Mouse (Mus musculus) myocyte (in vitro differentiated cells): ENCODE data around the gene Larp1. TPM values are rescaled to one million over a fixed set of nuclear protein-coding genes. Genes with fewer than 3 reads are reported as not detected.

Source experiments
- H3K27me3 ChIP-seq: one replicate; pipeline ENCODE4 v1.6.1; 2011; ENCODE audit not compliant: control insufficient read depth, insufficient read depth, insufficient read length
- H3K36me3 ChIP-seq: one replicate; pipeline ENCODE4 v1.6.1; 2011; ENCODE audit not compliant: control insufficient read depth, insufficient read depth
- H3K4me2 ChIP-seq: one replicate; pipeline ENCODE4 v1.6.1; 2011; ENCODE audit warnings: low read depth, control low read depth
- H3K4me3 ChIP-seq: one replicate; pipeline ENCODE4 v1.5.1; 2011; ENCODE audit warnings: mild to moderate bottlenecking, control low read depth, moderate library complexity
- H3K79me2 ChIP-seq: one replicate; pipeline ENCODE4 v1.6.1; 2011; ENCODE audit not compliant: control insufficient read depth, insufficient read depth
- H3ac ChIP-seq: one replicate; pipeline ENCODE4 v1.6.1; 2011; ENCODE audit not compliant: control insufficient read depth, insufficient read length
- CEBPB ChIP-seq: IDR thresholded peaks from 2 replicates; pipeline ENCODE4 v1.6.1; 2011; ENCODE audit warnings: mild to moderate bottlenecking, moderate library complexity; ENCODE audit not compliant: poor library complexity, insufficient read depth, severe bottlenecking
- E2F4 ChIP-seq: IDR thresholded peaks from one replicate; pipeline ENCODE4 v1.6.1; 2011; ENCODE audit warnings: mild to moderate bottlenecking, control low read depth, moderate library complexity; ENCODE audit not compliant: insufficient read depth
- MAX ChIP-seq: IDR thresholded peaks from one replicate; pipeline ENCODE4 v1.6.1; 2011; ENCODE audit warnings: low read depth, mild to moderate bottlenecking, control low read depth
- MYOD1 ChIP-seq, 3 experiments: IDR thresholded peaks; one replicate each; pipeline ENCODE4 v1.6.1; 2011; ENCODE audit warnings: control low read depth in 2 of 3, low read depth in 2 of 3, mild to moderate bottlenecking in 2 of 3, moderate library complexity in 1 of 3; ENCODE audit not compliant: insufficient read length in 2 of 3, control insufficient read depth in 1 of 3
- MYOG ChIP-seq, 3 experiments: IDR thresholded peaks; one replicate each; pipeline ENCODE4 v1.6.1; 2011; ENCODE audit warnings: control low read depth in 2 of 3, low read depth in 2 of 3, mild to moderate bottlenecking in 2 of 3; ENCODE audit not compliant: insufficient read length in 2 of 3, control insufficient read depth in 1 of 3, insufficient read depth in 1 of 3
- POLR2A ChIP-seq: IDR thresholded peaks from one replicate; pipeline ENCODE4 v1.6.1; 2011; ENCODE audit warnings: low read depth, mild to moderate bottlenecking, control low read depth, moderate library complexity; ENCODE audit not compliant: insufficient read length
- POLR2AphosphoS2 ChIP-seq: IDR thresholded peaks from one replicate; pipeline ENCODE4 v1.6.1; 2011; ENCODE audit warnings: low read depth, control low read depth; ENCODE audit not compliant: insufficient read length
- REST ChIP-seq: IDR thresholded peaks from one replicate; pipeline ENCODE4 v1.6.1; 2011; ENCODE audit warnings: mild to moderate bottlenecking, control low read depth, moderate library complexity; ENCODE audit not compliant: insufficient read depth, insufficient read length
- SRF ChIP-seq: IDR thresholded peaks from one replicate; pipeline ENCODE4 v1.6.1; 2011; ENCODE audit warnings: low read depth; ENCODE audit not compliant: control insufficient read depth, insufficient read length
- TCF12 ChIP-seq: IDR thresholded peaks from one replicate; pipeline ENCODE4 v1.6.1; 2011; ENCODE audit warnings: mild to moderate bottlenecking, control low read depth; ENCODE audit not compliant: poor library complexity, insufficient read depth, severe bottlenecking
- TCF3 ChIP-seq: IDR thresholded peaks from one replicate; pipeline ENCODE4 v1.6.1; 2011; ENCODE audit warnings: low read depth, control low read depth; ENCODE audit not compliant: insufficient read length
- USF1 ChIP-seq: IDR thresholded peaks from one replicate; pipeline ENCODE4 v1.6.1; 2011; ENCODE audit warnings: low read depth, mild to moderate bottlenecking, control low read depth, moderate library complexity
- polyA plus RNA-seq: library from polyadenylated mRNA; unstranded; fragments of >200 nt; fragmentation: generic; extraction: Trizol; gene quantifications from one replicate; pipeline ENCODE4 v1.2.1, GENCODE M21; 2012; ENCODE audit warnings: missing spikeins

Gene Larp1
- polyA plus RNA-seq, 1 experiment, result 67.6 TPM

DNA sequence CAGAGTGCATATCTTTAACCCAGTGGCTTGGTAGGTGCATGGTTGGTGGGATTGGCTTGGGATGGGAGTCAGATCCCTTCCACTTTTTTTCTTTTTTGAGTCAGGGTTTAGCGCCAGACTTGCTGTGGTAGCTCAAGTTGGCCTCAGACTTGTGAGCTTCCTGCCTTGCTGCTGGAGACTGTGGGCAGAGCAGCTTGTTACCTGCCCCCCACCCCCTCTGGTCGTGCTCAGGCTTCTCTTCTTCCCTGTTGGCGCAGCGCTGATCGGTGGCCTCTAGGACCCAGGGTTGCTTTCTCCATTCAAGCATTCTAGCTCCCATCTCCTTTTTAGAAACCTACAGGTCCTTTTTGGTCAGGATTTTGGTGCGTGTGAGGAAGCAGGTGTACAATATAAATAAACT is 22.3 kb downstream of the Larp1 start:
- Histone ChIP-seq H3K4me3 (no peak overlapping the region), H3K36me3 (no peaks in the 10 kb centered on the region), H3K4me2 (no peak overlapping the region), H3ac (no peak overlapping the region), H3K27me3 (no peaks in the 10 kb centered on the region), H3K79me2 (peaks cover 100% of the 10 kb centered on the region)
- TF ChIP-seq USF1 (no peak), POLR2A (no peak), MYOD1 (IDR thresholded peaks at IDR 0.05; ENCODE audit: control insufficient read depth in 1 of 3, insufficient read length in 2 of 3, low read depth in 2 of 3) (no peak), CEBPB (no peak), REST (no peak), E2F4 (no peak), MAX (no peak), TCF12 (no peak), SRF (no peak), MYOG (IDR thresholded peaks at IDR 0.05; ENCODE audit: control insufficient read depth in 1 of 3, insufficient read depth in 1 of 3, insufficient read length in 2 of 3, low read depth in 2 of 3) (no peak), TCF3 (no peak), POLR2AphosphoS2 (no peak)

DNA sequence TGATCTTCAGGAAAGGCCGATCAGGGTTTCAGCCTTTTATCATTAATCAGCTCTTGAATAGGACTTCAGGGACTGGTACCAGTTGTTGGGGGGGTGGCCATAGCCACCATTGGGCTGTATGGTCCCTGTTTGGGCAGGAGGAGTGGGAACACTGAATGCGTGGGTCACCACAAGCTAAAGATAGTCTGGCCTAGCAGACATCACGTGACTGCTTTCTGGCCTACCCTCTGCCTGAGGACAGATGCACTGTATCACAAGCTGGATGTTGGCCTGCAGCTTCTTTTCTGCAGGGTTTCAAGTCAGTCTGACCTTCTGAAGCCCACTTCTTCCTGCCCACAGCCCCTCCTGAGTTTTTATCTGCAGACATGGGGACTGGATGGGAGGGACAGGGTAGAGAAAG is 24.8 kb downstream of the Larp1 start:
- TF ChIP-seq POLR2AphosphoS2 (no peak), MYOD1 (IDR thresholded peaks at IDR 0.05; ENCODE audit: control insufficient read depth in 1 of 3, insufficient read length in 2 of 3, low read depth in 2 of 3) (peak in 2 of 3 experiments; percentile 65 to 67), MYOG (IDR thresholded peaks at IDR 0.05; ENCODE audit: control insufficient read depth in 1 of 3, insufficient read depth in 1 of 3, insufficient read length in 2 of 3, low read depth in 2 of 3) (peak; percentile 13 to 84 (median 42)), SRF (peak; percentile 37), USF1 (peak; percentile 89), TCF3 (no peak)
- Histone ChIP-seq H3K4me3 (no peak overlapping the region), H3K27me3 (no peaks in the 10 kb centered on the region), H3K79me2 (peaks cover 98% of the 10 kb centered on the region), H3K36me3 (no peaks in the 10 kb centered on the region), H3ac (no peak overlapping the region), H3K4me2 (peak overlapping the region; percentile 52)

DNA sequence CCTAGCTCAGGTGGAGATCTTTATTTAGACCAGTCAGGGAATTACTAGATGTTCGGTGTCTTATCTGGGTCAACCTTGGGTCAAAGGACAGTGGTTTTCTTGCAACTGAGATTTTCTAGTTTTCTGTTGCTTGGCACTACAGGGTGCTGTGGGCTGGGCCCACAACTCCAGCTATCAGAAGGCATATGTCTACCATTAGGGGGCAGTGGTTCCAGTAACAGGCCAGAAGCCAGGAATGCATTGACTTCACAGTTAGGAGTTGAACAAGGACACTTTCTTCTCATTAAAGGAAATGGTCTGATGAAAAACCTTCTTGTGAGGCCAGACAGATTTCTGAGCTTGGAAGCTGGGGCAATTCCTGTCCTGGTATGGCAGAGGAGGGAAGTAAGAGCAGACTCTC is 30.2 kb downstream of the Larp1 start:
- H3K79me2 ChIP-seq, result peaks cover 94% of the 10 kb centered on the region
- TF ChIP-seq REST (no peak), MAX (no peak), CEBPB (no peak), E2F4 (no peak), POLR2AphosphoS2 (no peak), TCF12 (no peak), USF1 (no peak), POLR2A (no peak), MYOD1 (IDR thresholded peaks at IDR 0.05; ENCODE audit: control insufficient read depth in 1 of 3, insufficient read length in 2 of 3, low read depth in 2 of 3) (no peak), SRF (no peak), MYOG (IDR thresholded peaks at IDR 0.05; ENCODE audit: control insufficient read depth in 1 of 3, insufficient read depth in 1 of 3, insufficient read length in 2 of 3, low read depth in 2 of 3) (no peak), TCF3 (no peak)

DNA sequence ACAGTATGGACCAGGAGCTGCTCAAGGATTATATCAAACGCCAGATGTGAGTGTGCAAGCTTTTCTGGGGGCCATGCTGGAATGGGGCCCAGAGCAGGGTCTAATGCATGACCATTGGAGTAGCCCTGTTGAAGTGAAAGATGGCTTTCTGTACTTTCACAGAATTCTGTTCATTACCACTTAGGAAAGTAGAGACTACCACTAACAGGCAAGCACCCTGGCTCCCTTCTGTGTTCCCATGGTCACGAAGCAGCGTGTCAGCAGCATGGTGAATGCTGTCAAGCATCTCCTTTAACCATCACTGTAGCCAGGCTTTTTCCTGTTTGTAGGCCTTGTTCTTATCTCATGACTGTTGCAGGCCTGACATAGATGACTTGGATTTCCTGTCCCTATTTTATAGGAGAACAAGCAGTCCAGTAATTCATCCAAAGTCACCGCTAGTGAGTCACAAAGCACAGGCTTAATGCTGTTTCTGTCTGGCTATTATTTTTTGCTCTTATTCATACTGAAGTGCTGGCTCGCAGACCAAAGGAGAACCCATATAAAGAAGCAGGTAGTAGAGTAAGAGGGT is 34.1 kb downstream of the Larp1 start:
- TF ChIP-seq TCF12, result no peak
- TF ChIP-seq E2F4, result no peak
- TF ChIP-seq POLR2A, result no peak
- no peak for TF ChIP-seq SRF
- no peak for TF ChIP-seq MAX
- no peak for TF ChIP-seq MYOD1 (IDR thresholded peaks at IDR 0.05; ENCODE audit: control insufficient read depth in 1 of 3, insufficient read length in 2 of 3, low read depth in 2 of 3)
- no peak for TF ChIP-seq TCF3
- no peak for TF ChIP-seq MYOG (IDR thresholded peaks at IDR 0.05; ENCODE audit: control insufficient read depth in 1 of 3, insufficient read depth in 1 of 3, insufficient read length in 2 of 3, low read depth in 2 of 3)
- TF ChIP-seq USF1, result no peak
- TF ChIP-seq POLR2AphosphoS2, result no peak
- TF ChIP-seq CEBPB, result no peak
- no peak for TF ChIP-seq REST
- peaks cover 33% of the 10 kb centered on the region for H3K36me3 ChIP-seq

More for the DNA sequence above, 30.2 kb downstream of the Larp1 start:
- H3K4me3 ChIP-seq, result no peak overlapping the region
- H3K36me3 ChIP-seq, result peaks cover 12% of the 10 kb centered on the region
- no peaks in the 10 kb centered on the region for H3K27me3 ChIP-seq
- H3ac ChIP-seq, result no peak overlapping the region
- H3K4me2 ChIP-seq, result no peak overlapping the region

DNA sequence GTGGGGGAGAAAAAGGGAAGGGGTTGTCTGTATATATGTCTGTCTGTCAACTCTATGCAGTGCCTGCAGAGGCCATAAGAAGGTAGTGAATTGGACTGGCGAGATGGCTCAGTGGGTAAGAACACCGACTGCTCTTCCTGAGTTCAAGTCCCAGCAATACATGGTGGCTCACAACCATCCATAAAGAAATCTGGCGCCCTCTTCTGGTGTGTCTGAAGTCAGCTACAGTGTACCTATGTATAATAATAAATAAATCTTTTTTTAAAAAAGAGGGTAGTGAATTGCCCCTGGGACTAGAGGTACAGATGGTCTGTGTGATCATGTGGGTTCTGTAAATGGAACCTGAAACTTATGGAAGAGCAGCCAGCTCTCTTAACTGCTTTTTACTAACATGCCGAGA is 37.6 kb downstream of the Larp1 start:
- Histone ChIP-seq H3K27me3 (no peaks in the 10 kb centered on the region), H3ac (no peak overlapping the region), H3K4me2 (no peak overlapping the region), H3K36me3 (peaks cover 61% of the 10 kb centered on the region), H3K4me3 (no peak overlapping the region), H3K79me2 (peaks cover 32% of the 10 kb centered on the region)
- TF ChIP-seq MYOD1 (IDR thresholded peaks at IDR 0.05; ENCODE audit: control insufficient read depth in 1 of 3, insufficient read length in 2 of 3, low read depth in 2 of 3) (no peak), TCF3 (no peak), SRF (no peak), TCF12 (no peak), MAX (no peak), MYOG (IDR thresholded peaks at IDR 0.05; ENCODE audit: control insufficient read depth in 1 of 3, insufficient read depth in 1 of 3, insufficient read length in 2 of 3, low read depth in 2 of 3) (no peak), POLR2A (no peak), REST (no peak), POLR2AphosphoS2 (no peak), E2F4 (no peak), CEBPB (no peak), USF1 (no peak)

More for the DNA sequence above, 34.1 kb downstream of the Larp1 start:
- H3K27me3 ChIP-seq, result no peaks in the 10 kb centered on the region
- H3K4me3 ChIP-seq, result no peak overlapping the region
- peaks cover 61% of the 10 kb centered on the region for H3K79me2 ChIP-seq
- H3ac ChIP-seq, result no peak overlapping the region
- no peak overlapping the region for H3K4me2 ChIP-seq
